Mouse (Mus musculus) embryonic stem cell, embryonic (primary cell): ENCODE measurements around the gene Scaf4.

ENCODE experiments used
- CTCF ChIA-PET, 4 experiments: fragments of 300-600 bp in 2 of 4; fragments of 350-600 bp in 2 of 4; sonication (Branson Sonifier 250); formaldehyde crosslinking; loops; one replicate each; lab custom pipeline; 2022; ENCODE audit warnings: inconsistent platforms in 2 of 4; lab: Charles Lee
- POLR2A ChIA-PET, 4 experiments: fragments of 300-600 bp in 2 of 4; fragments of 350-600 bp in 2 of 4; sonication (Branson Sonifier 250); formaldehyde crosslinking; loops; one replicate each; lab custom pipeline; 2022; ENCODE audit warnings: antibody characterized with exemption in 4 of 4, inconsistent platforms in 1 of 4; lab: Charles Lee

The Scaf4 gene

DNA sequence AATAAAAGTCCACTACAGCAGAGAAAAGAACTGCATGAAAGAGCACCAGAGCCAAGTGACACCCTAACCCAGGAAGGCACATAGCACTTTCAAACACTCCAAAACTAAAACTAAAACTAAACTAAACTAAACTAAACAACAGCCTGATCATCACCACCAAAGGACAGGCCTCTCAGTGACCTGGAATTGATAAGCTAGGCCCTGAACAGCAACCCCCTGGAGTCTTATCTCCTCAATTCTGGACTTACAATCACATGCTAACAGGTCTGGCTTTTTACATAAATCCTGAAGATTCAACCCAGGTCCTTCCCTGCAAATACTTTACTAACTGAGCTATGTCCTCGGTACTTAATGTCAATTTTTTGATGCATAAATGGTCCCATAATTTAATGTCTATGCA is 19.2 kb downstream of the Scaf4 start:
- ChIA-PET POLR2A (interaction anchor here in 2 of 4 experiments (1.5 to 2.4 kb wide), 6 partner anchors 12 to 50 kb away, joined by 3 to 11 read pairs (median 6); partner anchors contain the start of gene Sod1 (in 2 of the 2)), CTCF (interaction anchor here in 2 of 4 experiments (0.6 to 1.2 kb wide), 2 partner anchors 13 to 18 kb away, joined by 3 to 4 read pairs; no protein-coding TSS in a partner anchor)

- CTCF ChIA-PET = no interaction called here
- POLR2A ChIA-PET = interaction anchor here (0.6 to 2.7 kb wide), 8 partner anchors 12 to 49 kb away, joined by 4 to 15 read pairs (median 6); partner anchors contain the start of gene Sod1 (in 3 of the 4)
Measured at GRCm38 (mm10) chr16:90264021-90264420, 20.3 kb downstream of the Scaf4 start.

DNA sequence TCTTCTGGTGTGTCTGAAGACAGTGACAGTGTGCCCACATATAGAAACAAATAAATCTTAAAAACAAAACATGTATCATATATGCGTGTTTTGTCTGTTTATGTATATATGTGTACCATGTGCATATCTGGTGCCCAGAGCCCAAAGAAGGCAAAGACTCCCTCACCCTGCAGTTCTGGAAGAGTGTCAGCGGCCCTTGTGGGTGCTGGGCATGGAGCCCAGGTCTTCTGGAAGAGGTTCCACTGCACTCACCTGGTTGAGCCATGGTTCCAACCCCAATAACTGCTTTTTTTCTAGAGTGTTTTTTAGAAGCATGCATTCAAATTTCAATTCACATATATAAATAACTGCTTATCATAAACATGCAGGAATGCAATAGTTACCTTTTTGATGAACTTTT is 22.5 kb downstream of the Scaf4 start:
- ChIA-PET CTCF (no interaction called here), POLR2A (interaction anchor here in 2 of 4 experiments (0.6 to 2.7 kb wide), 8 partner anchors 11 to 50 kb away, joined by 3 to 15 read pairs (median 4); partner anchors contain the start of gene Sod1 (in 1 of the 2))

- POLR2A ChIA-PET = interaction anchor here in 2 of 4 experiments (1.3 to 2.7 kb wide), 4 partner anchors 23 to 50 kb away, joined by 3 to 11 read pairs (median 4); partner anchors contain the start of gene Sod1 (in 2 of the 2)
- CTCF ChIA-PET = no interaction called here
Measured at GRCm38 (mm10) chr16:90260097-90260496, 24.2 kb downstream of the Scaf4 start.

DNA sequence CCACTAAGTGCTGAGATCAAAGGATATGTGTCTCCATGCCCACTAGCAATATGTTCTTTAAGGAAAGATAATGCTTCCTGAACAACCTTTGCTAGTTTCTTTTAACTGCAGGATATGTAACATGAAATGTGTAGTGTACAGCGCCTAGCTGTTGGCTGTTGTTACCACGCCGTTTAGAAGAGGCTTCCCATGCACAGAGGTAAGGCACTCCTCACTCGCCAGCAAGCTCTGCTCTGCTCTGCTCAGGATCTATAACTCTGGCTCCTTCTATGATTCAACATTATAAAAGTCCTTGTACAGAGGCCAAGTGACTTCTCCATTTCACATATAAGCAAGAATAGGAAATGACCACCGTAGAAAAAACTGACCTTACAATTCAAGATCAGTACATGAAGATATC is 24.7 kb downstream of the Scaf4 start:
- CTCF ChIA-PET = no interaction called here
- POLR2A ChIA-PET = interaction anchor here in 2 of 4 experiments (0.8 to 2.7 kb wide), 5 partner anchors 14 to 50 kb away, joined by 3 to 11 read pairs (median 4); partner anchors contain the start of gene Sod1 (in 2 of the 2)

- POLR2A ChIA-PET = interaction anchor here in 2 of 4 experiments (0.8 to 2.7 kb wide), 4 partner anchors 14 to 51 kb away, joined by 3 to 11 read pairs (median 4); partner anchors contain the start of gene Sod1 (in 1 of the 2)
- CTCF ChIA-PET = no interaction called here
Measured at GRCm38 (mm10) chr16:90258950-90259349, 25.4 kb downstream of the Scaf4 start.

GRCm38 (mm10) chr16:90252521-90252920 is 31.8 kb downstream of the Scaf4 start:
- ChIA-PET CTCF (interaction anchor here in 1 of 4 experiments (0.8 to 1.5 kb wide), 2 partner anchors 54 to 66 kb away, joined by 3 to 6 read pairs; no protein-coding TSS in a partner anchor), POLR2A (interaction anchor here in 3 of 4 experiments (0.7 to 2.0 kb wide), 12 partner anchors 9 to 33 kb away, joined by 3 to 11 read pairs (median 3); partner anchors contain the start of gene Sod1 (in 3 of the 3))

GRCm38 (mm10) chr16:90251256-90251655 is 33.0 kb downstream of the Scaf4 start:
- CTCF ChIA-PET = interaction anchor here in 1 of 4 experiments (0.8 kb wide), 1 partner anchor 220 kb away, joined by 10 read pairs; no protein-coding TSS in a partner anchor
- POLR2A ChIA-PET = interaction anchor here in 2 of 4 experiments (0.7 to 1.6 kb wide), 6 partner anchors 11 to 369 kb away, joined by 3 to 6 read pairs (median 4); partner anchors contain the start of gene Sod1 (in 2 of the 2)

DNA sequence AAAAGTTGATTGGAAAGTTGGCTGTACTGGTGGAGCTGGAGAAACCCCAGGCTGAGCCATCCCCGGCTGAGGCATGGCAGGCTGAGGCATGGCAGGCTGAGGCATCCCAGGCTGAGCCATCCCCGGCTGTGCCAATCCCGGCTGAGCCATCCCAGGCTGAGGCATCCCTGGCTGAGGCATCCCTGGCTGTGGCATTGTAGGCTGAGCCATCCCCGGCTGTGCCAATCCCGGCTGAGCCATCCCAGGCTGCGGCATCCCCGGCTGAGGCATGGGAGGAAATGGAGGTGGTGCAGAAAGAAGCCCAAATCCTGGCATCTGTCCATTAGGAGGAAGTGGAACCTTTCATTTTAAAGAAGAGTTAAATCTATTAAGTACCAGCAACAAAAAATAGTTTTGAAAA is 34.2 kb downstream of the Scaf4 start:
- CTCF ChIA-PET = interaction anchor here in 1 of 4 experiments (0.6 kb wide), 1 partner anchor 15 kb away, joined by 3 read pairs; no protein-coding TSS in a partner anchor

DNA sequence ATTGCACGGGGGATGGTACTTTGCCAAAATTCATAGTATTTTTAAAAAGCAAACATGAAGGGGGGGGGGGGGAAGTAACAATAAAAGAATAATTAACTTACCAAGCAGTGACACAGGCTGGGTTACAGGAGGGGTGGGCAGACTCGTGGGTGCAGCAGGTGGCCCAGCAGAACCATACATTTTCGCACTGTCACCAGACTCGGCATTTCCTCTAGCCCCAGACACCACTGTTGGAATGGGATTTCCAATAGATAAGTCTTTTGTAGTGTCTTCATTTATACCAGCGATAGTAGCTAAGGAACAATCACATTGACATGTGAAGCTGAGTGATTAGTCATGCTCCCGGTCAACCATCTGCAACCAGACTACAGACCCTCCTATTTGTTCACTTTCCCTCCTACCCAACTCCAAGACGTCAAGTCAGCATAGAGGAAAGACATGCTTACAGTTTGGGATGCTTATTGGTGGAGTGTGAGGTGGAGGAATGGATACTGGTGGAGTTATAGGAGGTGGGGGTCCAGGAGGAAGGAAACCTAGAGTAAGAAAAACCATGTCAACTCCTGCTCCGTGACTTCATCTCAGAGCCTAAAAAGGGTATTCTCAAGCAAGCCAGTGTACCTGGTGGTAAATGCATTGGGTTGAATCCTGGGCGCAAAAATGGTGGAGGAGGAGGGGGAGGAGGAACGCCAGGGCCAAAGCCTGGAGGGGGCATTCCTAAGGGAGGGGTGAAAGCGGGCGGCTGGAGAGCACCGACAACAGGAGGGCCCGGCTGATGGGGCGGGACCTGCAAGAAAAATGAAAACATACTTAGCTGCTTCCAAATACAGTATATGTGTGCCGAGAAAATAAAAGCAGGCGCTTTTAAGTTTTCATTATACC is 41.6 kb downstream of the Scaf4 start:
- ChIA-PET POLR2A (interaction anchor here in 3 of 4 experiments (1.0 to 13.5 kb wide), 15 partner anchors 9 to 40 kb away, joined by 3 to 119 read pairs (median 7); partner anchors contain the start of gene Sod1 (in 3 of the 3)), CTCF (interaction anchor here in 1 of 4 experiments (1.2 kb wide), 1 partner anchor 55 kb away, joined by 3 read pairs; no protein-coding TSS in a partner anchor)

More for the DNA sequence above, 34.2 kb downstream of the Scaf4 start:
- POLR2A ChIA-PET = interaction anchor here in 3 of 4 experiments (0.8 to 1.8 kb wide), 5 partner anchors 23 to 30 kb away, joined by 3 to 6 read pairs (median 4); partner anchors contain the start of gene Sod1 (in 2 of the 3)

GRCm38 (mm10) chr16:90241875-90242274 is 42.4 kb downstream of the Scaf4 start:
- POLR2A ChIA-PET = interaction anchor here in 2 of 4 experiments (1.0 to 13.5 kb wide), 8 partner anchors 8 to 22 kb away, joined by 3 to 119 read pairs (median 21); partner anchors contain the start of gene Sod1 (in 2 of the 2)
- CTCF ChIA-PET = interaction anchor here in 1 of 4 experiments (1.2 kb wide), 1 partner anchor 54 kb away, joined by 3 read pairs; no protein-coding TSS in a partner anchor

GRCm38 (mm10) chr16:90239128-90239746 is 45.1 kb downstream of the Scaf4 start:
- ChIA-PET CTCF (interaction anchor here in 1 of 4 experiments (0.6 to 1.4 kb wide), 2 partner anchors 41 to 77 kb away, joined by 3 to 4 read pairs; no protein-coding TSS in a partner anchor), POLR2A (interaction anchor here (0.7 to 13.5 kb wide), 13 partner anchors 10 to 210 kb away, joined by 3 to 119 read pairs (median 4); partner anchors contain the start of gene Sod1 (in 3 of the 4))

DNA sequence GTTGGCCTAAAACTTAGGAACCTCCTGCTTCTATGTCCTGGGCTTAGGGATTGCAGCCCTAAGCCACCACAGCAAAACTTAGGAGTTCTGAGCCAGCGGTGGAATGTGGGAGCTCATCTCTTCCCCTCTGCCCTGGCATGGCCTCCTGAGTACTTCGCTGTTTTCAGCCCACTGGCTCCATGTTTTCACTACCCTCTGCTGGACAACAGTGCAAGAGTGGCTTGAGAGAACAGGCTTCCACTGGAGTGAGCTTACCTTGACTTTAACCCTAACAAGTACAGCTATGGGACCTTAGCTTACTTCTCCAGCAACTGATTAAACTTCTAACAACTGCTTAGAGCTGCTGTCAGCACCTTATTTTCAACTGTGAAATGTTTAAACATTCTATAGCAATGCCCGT is 49.1 kb downstream of the Scaf4 start:
- CTCF ChIA-PET = interaction anchor here in 1 of 4 experiments (0.5 kb wide), 1 partner anchor 15 kb away, joined by 3 read pairs; no protein-coding TSS in a partner anchor
- POLR2A ChIA-PET = interaction anchor here (0.8 to 13.5 kb wide), 18 partner anchors 9 to 700 kb away, joined by 3 to 119 read pairs (median 6); partner anchors contain the start of genes Sod1 (in 4 of the 4) and Cfap298 (in 1 of the 4)

GRCm38 (mm10) chr16:90234617-90235016 is 49.7 kb downstream of the Scaf4 start:
- POLR2A ChIA-PET = interaction anchor here (0.8 to 13.5 kb wide), 21 partner anchors 8 to 700 kb away, joined by 3 to 119 read pairs (median 6); partner anchors contain the start of genes Sod1 (in 4 of the 4), Cfap298 (in 1 of the 4) and Scaf4 (in 1 of the 4)
- CTCF ChIA-PET = interaction anchor here in 1 of 4 experiments (1.0 kb wide), 1 partner anchor 43 kb away, joined by 3 read pairs; no protein-coding TSS in a partner anchor

- ChIA-PET POLR2A (interaction anchor here (0.6 to 13.5 kb wide), 17 partner anchors 8 to 152 kb away, joined by 3 to 119 read pairs (median 6); partner anchors contain the start of genes Sod1 (in 4 of the 4), Hunk (in 1 of the 4) and Scaf4 (in 1 of the 4)), CTCF (interaction anchor here in 2 of 4 experiments (0.5 to 1.0 kb wide), 2 partner anchors 44 to 1125 kb away, joined by 3 read pairs; no protein-coding TSS in a partner anchor)
Measured at GRCm38 (mm10) chr16:90233702-90234101, 50.6 kb downstream of the Scaf4 start.

- POLR2A ChIA-PET = interaction anchor here in 3 of 4 experiments (1.5 to 5.8 kb wide), 7 partner anchors 8 to 13 kb away, joined by 5 to 46 read pairs (median 17); partner anchors contain the start of gene Sod1 (in 3 of the 3)
- CTCF ChIA-PET = no interaction called here
Measured at GRCm38 (mm10) chr16:90231302-90231701, 53.0 kb downstream of the Scaf4 start.

GRCm38 (mm10) chr16:90229897-90230296 is 54.4 kb downstream of the Scaf4 start:
- POLR2A ChIA-PET = interaction anchor here in 3 of 4 experiments (0.6 to 5.8 kb wide), 10 partner anchors 7 to 53 kb away, joined by 3 to 46 read pairs (median 8); partner anchors contain the start of gene Sod1 (in 3 of the 3)

More at GRCm38 (mm10) chr16:90229897-90230296, 54.4 kb downstream of the Scaf4 start:
- CTCF ChIA-PET = no interaction called here
